Mouse (Mus musculus) Muller cell, postnatal 12 days (primary cell): Measurements from ENCODE around the gene Gkap1.

ENCODE experiments used
- DNase-seq: peaks from one replicate; pipeline ENCODE4 v3.0.0-alpha.2; 2015; ENCODE audit errors: inconsistent ontology term

Gkap1 gene

GRCm38 (mm10) chr13:58275599-58275998 lies at the start of gene Gkap1:
TSS of gene Gkap1 (minus strand) at chr13:58275699.
- no peak for DNase-seq

DNA sequence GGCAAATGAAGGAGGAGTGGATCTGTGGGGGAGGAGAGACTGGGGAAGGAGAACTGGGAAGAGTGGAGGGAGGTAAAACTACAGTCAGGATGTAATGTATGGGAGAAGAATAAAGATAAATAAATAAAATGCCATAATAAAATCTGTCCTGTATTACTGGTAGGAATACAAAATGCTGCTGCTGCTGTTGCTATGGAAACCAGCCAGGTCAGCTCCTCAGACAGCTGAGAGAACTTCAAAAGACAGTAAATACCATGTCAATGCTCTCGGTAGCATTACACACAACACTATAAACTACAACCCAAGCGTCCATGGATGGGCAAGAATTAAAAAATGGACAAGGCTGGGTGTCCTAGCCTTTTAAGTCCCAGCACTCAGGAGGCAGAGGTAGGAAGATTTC lies 42.3 kb upstream of the Gkap1 start:
- no peak for DNase-seq

DNA sequence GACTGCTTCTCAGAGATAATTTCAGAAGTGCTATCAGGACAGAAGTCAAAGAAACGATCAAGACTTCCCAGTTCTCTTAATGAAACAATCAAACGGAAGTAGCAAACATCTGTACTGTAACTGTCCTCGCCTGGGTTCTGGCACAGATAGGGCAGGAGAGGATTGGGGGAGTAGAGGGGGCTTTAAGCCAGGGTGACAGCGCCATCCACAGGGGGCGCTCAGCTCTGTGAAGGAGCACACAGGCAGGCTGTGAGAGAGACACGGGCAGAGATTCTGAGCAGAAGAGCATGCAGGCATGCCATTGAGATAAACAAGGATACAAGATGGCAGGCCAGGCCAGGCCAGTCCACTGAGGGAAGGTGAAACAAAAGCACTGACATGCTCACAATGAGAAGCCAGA lies 39.5 kb upstream of the Gkap1 start:
- no peak for DNase-seq

GRCm38 (mm10) chr13:58313758-58314157 lies 38.3 kb upstream of the Gkap1 start:
- no peak for DNase-seq

DNA sequence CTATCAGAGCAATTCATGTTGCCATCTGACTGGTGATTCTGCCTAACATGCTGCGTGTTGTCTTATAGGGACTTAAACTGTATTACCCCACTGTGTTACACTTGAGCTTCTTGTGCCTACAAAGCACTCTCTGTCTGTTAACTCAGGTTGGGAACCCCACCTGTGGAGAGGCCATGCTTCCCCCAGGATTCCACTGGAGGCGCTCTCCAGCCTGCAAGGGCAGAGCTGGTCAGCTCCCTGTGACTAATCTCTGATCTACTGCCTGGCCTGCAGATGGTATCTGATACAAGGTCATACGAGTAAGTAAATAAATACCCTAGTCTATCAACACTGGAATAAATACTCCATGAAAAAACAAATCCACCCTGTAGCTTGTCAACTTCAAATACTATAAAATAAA lies 35.9 kb upstream of the Gkap1 start:
- no peak for DNase-seq

DNA sequence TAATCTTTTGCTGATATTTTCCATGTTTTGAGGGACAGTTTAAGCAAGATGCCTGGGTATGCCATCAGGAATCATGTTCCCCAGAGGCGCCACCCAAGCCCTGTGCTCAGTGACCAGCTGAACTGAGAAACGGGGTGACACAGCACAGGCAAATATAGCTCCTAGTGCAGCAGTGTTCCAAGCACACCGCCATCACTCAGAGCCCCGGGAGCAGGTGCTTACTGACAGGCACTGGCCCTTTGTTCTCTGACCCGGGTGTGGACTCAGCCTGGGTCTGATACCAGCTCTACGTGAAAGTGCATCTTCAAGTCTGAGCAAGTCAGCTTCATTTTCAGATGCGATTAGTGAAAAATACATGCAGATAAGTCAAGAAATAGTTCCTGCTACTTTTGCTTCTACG lies 34.0 kb upstream of the Gkap1 start:
- no peak for DNase-seq

GRCm38 (mm10) chr13:58307453-58307852 lies 32.0 kb upstream of the Gkap1 start:
- DNase-seq, result no peak

DNA sequence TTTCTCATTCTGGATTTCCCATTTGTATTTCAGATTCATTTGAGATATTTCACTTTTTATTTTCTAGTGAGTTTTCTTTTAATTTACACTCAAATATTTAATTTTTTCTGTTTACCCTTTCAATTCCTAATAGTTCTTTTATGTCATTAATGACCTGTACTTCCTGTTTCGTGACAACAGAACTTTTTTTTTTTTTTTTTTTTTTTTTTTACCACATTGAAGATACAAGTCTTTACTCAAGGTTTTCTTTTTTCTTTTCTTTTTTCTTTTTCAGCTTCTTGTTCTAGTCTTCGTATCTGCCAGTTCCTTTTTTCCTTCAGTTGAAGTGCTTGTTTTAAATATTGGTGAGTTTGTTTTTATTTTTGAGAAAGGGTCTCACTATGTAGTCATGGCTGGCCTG lies 29.7 kb upstream of the Gkap1 start:
- no peak for DNase-seq

DNA sequence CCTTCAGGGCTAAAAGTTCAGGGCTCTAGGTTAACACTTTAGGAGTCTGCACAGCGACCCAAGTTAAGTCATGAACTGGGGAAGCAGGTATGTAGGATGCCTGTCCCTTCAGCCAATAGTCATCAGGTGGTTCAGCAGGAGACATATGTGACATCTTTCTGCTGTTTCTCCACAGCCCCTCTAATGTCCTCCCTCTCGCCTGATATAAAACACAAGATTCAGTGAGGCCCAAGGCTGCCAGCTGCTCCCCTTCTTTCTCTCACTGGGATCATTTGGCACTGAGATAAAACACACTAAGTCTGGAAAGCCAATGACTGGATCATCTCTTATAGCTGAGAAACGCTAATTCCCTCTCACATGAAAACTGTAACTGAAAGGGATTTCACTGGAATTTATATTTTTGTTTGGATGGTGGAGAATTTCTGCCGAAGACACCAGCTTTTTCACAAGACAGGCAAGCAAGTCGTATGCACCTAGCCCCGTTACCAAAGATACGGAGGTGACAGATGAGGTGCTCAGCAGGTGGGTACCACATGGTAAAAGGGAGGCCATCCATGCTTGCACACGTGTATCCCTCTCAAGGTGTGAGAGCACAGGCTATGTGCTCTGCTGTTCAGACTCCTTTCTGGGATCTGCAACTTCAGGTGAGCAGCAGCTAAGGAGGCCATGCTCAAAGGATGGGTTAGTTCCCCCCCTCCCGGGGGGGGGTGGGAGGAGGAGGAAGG lies 27.1 kb upstream of the Gkap1 start:
- DNase-seq, result no peak

DNA sequence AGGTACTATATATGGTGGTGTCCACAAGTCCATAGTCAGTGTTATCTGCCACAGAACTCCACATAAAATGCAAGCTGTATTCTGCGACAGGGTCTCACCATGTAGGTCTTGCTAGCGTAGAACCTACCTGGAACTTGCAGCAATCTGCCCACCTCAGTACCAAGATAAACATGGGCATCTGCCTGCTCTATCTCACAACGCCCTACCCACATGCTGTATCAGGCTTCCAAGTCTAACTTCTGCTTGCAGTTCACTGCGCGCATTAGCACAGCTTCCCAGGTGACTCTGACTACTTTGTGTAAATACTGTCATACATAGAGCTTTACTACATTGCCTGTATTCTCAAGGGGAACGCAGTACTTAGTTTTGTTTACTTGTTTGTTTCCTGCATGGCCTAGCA lies 26.5 kb upstream of the Gkap1 start:
- DNase-seq, result no peak

GRCm38 (mm10) chr13:58298756-58299155 lies 23.3 kb upstream of the Gkap1 start:
- DNase-seq, result no peak

GRCm38 (mm10) chr13:58295582-58295981 lies 20.1 kb upstream of the Gkap1 start:
- no peak for DNase-seq

- DNase-seq, result no peak
These were observed 17.3 kb upstream of the Gkap1 start for GRCm38 (mm10) chr13:58292811-58293210.

DNA sequence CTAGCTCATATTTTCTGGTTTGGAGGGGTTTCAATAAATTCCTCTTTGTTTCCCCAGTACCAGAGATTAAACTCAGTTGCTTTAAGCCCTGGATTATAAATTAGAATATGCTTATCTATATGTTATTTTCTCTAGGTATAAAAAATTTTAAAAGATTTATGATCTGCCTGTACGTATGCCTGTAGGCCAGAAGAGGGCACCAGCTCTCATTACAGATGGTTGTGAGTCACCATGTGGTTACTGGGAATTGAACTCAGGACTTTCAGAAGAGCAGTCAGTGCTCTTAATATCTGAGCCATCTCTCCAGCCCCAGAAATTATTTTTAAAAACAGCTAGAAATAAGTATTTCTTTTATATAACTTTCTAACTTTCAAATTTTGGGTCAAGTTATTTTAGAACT lies 13.8 kb upstream of the Gkap1 start:
- DNase-seq, result no peak

- DNase-seq, result peak; percentile 74
These were observed 12.3 kb upstream of the Gkap1 start for GRCm38 (mm10) chr13:58287822-58288221.

GRCm38 (mm10) chr13:58283466-58283865 lies 8.0 kb upstream of the Gkap1 start:
- peak; percentile 74 for DNase-seq

DNA sequence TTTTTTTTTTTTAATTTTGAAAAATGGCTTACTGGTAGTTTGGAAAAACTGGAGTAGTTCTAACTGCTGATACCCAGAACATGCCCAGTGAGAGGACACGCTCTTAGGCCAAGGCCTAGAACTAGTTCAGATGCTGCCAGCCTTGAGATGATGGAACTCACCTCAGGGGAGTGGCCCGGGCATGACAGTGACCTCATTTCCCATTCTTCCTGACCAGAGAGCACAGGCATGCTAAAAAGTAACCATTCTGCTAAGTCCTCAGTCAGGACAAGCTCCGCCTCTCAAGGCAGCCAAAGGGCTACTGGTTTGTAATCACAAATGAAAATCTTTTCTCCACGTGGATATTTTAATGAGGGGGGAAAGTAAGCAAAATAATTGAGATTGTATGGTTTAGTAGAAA lies 6.4 kb upstream of the Gkap1 start:
- peak; percentile 44 for DNase-seq

- no peak for DNase-seq
These were observed 5.0 kb upstream of the Gkap1 start for GRCm38 (mm10) chr13:58280528-58280927.

DNA sequence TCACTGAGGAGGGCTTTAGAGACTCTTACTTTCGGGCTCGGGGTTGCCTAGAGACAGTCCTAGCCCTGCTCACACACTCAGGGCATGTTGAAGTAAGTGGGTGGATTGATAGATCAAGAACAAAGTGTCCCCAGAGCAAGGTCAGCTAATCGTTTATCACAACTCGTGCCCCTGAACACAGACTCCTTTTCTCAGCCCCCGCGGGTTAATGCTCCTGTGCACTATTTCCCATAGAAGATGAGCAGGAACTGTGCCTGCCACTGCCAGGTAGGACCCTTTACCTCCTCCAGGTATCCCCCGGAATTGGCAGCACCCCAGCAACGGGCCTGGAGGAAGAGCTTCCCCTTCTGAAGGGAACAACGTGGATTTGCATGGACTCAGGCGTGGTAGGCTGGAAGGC lies 757 bp upstream of the Gkap1 start:
- DNase-seq, result no peak

DNA sequence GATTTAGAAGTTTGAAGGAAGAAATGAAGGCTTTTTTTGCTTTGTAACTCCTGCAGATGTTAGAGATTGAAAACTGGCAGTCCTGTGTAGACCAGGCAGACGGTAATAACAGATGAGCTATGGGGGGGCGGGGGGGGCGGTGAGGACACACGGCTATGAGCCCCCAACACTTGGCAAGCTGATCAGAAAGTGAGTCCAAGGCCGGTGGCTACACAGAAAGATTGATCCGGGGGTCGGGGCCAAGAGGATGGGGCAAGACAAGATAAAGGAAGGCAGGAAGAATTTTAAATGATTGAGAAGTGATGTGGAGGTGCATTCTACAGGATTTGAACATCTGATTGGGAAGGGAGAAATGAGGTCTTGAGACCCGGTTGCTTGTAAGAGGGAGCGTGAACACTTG lies 423 bp downstream of the Gkap1 start:
- no peak for DNase-seq

DNA sequence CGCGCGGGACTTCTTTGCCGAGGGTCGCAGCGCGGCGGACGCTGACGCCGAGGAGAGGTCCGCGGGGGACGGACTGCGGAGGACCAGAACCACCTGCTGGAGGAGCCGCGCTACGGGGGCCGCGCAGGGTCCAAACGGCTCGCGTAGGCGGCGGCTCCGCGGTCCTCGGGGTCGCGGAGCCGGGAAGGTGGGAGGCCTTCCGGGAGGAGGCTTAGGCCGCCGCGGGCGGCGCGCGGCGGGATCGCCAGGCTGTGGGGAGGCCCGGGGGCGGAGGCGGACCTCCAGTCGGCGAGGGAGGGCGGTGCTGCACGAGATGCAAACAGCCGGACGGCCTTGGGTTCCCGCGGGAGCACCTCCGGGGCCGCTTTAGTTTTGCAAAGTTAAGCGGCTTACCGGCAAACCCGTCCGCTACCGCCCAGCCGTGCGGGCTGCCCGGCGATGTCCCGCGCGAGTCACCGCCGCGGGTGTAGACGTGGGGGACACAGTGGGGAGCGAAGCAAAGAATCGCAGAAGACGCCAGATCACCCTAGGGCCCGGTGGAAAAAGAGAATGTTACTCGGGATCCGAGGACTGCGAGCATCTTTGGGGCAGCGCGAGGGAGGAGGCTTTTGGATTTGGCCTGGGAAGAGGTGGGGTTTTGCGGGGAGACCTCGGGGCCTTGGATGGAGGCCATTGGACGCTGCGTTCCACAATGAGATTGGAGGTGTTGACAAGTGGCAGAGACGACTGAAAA lies 1.1 kb downstream of the Gkap1 start:
- peak; percentile 90 for DNase-seq

GRCm38 (mm10) chr13:58273411-58274258 lies 1.9 kb downstream of the Gkap1 start:
- DNase-seq, result peak; percentile 56

GRCm38 (mm10) chr13:58266864-58267263 lies 8.6 kb downstream of the Gkap1 start:
- DNase-seq, result no peak
